Mouse (Mus musculus) C2C12 (cell line): ENCODE measurements around the gene Bmper. TPM values are rescaled to one million over a fixed set of nuclear protein-coding genes. Genes with fewer than 3 reads are reported as not detected.

Source experiments
- H3K27me3 ChIP-seq: one replicate; pipeline ENCODE4 v1.6.1; 2011; ENCODE audit not compliant: control insufficient read depth, insufficient read depth, insufficient read length
- H3K36me3 ChIP-seq: one replicate; pipeline ENCODE4 v1.6.1; 2011; ENCODE audit not compliant: control insufficient read depth, insufficient read depth
- H3K4me3 ChIP-seq: one replicate; pipeline ENCODE4 v1.5.1; 2011; ENCODE audit warnings: mild to moderate bottlenecking, control low read depth; ENCODE audit not compliant: poor library complexity, insufficient read depth, severe bottlenecking
- H3K79me2 ChIP-seq: one replicate; pipeline ENCODE4 v1.6.1; 2011; ENCODE audit not compliant: control insufficient read depth, insufficient read depth
- H3K79me3 ChIP-seq: one replicate; pipeline ENCODE4 v1.6.1; 2011; ENCODE audit warnings: low read depth, control low read depth
- H3ac ChIP-seq: one replicate; pipeline ENCODE3; 2011; ENCODE audit warnings: low read depth; ENCODE audit not compliant: control insufficient read depth, insufficient read length
- CEBPB ChIP-seq: IDR thresholded peaks from one replicate; pipeline ENCODE4 v1.6.1; 2011; ENCODE audit warnings: low read depth, mild to moderate bottlenecking, control low read depth, moderate library complexity
- CTCF ChIP-seq: IDR thresholded peaks from one replicate; pipeline ENCODE4 v1.5.1; 2011; ENCODE audit not compliant: control insufficient read depth, insufficient read depth, insufficient read length
- FOSL1 ChIP-seq: IDR thresholded peaks from one replicate; pipeline ENCODE4 v1.8.0; 2011; ENCODE audit warnings: mild to moderate bottlenecking, low read length; ENCODE audit not compliant: poor library complexity, insufficient read depth, severe bottlenecking
- MAX ChIP-seq: IDR thresholded peaks from one replicate; pipeline ENCODE4 v1.6.1; 2011; ENCODE audit warnings: mild to moderate bottlenecking, control low read depth
- MYOD1 ChIP-seq: IDR thresholded peaks from one replicate; pipeline ENCODE4 v1.6.1; 2011; ENCODE audit warnings: low read depth; ENCODE audit not compliant: control insufficient read depth, insufficient read length
- MYOG ChIP-seq: IDR thresholded peaks from one replicate; pipeline ENCODE4 v1.6.1; 2011; ENCODE audit not compliant: control insufficient read depth, insufficient read length; ENCODE audit errors: extremely low read depth
- USF1 ChIP-seq: IDR thresholded peaks from one replicate; pipeline ENCODE4 v1.6.1; 2011; ENCODE audit warnings: low read depth, mild to moderate bottlenecking, control low read depth, moderate library complexity
- polyA plus RNA-seq: library from polyadenylated mRNA; unstranded; fragments of >200 nt; fragmentation: generic; extraction: Trizol; gene quantifications from one replicate; pipeline ENCODE4 v1.2.1, GENCODE M21; 2012; ENCODE audit warnings: missing spikeins

Bmper gene
- polyA plus RNA-seq, 1 experiment, result 1.2 TPM

- Histone ChIP-seq H3K27me3 (no peaks in the 10 kb centered on the region), H3K36me3 (no peaks in the 10 kb centered on the region), H3ac (peak overlapping the region; percentile 94), H3K79me2 (no peaks in the 10 kb centered on the region), H3K4me3 (peak overlapping the region; percentile 48), H3K79me3 (no peaks in the 10 kb centered on the region)
- TF ChIP-seq USF1 (no peak), MAX (peak; percentile 21)
Observed at GRCm38 (mm10) chr9:23222492-23222840, 410 bp upstream of the Bmper start.

- Histone ChIP-seq H3K4me3 (peak overlapping the region; percentile 48), H3K79me2 (no peaks in the 10 kb centered on the region), H3K79me3 (no peaks in the 10 kb centered on the region), H3K27me3 (no peaks in the 10 kb centered on the region), H3K36me3 (no peaks in the 10 kb centered on the region), H3ac (peak overlapping the region; percentile 94)
- TF ChIP-seq FOSL1 (no peak), CEBPB (no peak), MYOD1 (no peak), MYOG (no peak), MAX (no peak), CTCF (no peak), USF1 (no peak)
Observed at GRCm38 (mm10) chr9:23223549-23224077, 737 bp downstream of the Bmper start.

- Histone ChIP-seq H3ac (no peak overlapping the region), H3K4me3 (no peak overlapping the region), H3K27me3 (no peaks in the 10 kb centered on the region), H3K79me3 (no peaks in the 10 kb centered on the region), H3K36me3 (no peaks in the 10 kb centered on the region), H3K79me2 (no peaks in the 10 kb centered on the region)
- no peak for TF ChIP-seq MYOD1
- no peak for TF ChIP-seq CTCF
Observed at GRCm38 (mm10) chr9:23233464-23234121, 10.7 kb downstream of the Bmper start.

- Histone ChIP-seq H3K4me3 (no peak overlapping the region), H3K79me2 (no peaks in the 10 kb centered on the region), H3K79me3 (no peaks in the 10 kb centered on the region), H3K27me3 (no peaks in the 10 kb centered on the region), H3K36me3 (no peaks in the 10 kb centered on the region), H3ac (no peak overlapping the region)
- no peak for TF ChIP-seq CEBPB
- no peak for TF ChIP-seq MYOD1
- TF ChIP-seq USF1, result no peak
- no peak for TF ChIP-seq CTCF
- TF ChIP-seq FOSL1, result no peak
- TF ChIP-seq MYOG, result no peak
- TF ChIP-seq MAX, result no peak
Observed at GRCm38 (mm10) chr9:23235368-23236002, 12.6 kb downstream of the Bmper start.

- H3ac ChIP-seq, result no peak overlapping the region
- TF ChIP-seq MYOG (no peak), CEBPB (no peak), MAX (no peak), FOSL1 (no peak), CTCF (no peak), MYOD1 (no peak), USF1 (no peak)
- H3K79me3 ChIP-seq, result no peaks in the 10 kb centered on the region
- no peaks in the 10 kb centered on the region for H3K36me3 ChIP-seq
- H3K27me3 ChIP-seq, result no peaks in the 10 kb centered on the region
- no peaks in the 10 kb centered on the region for H3K79me2 ChIP-seq
- H3K4me3 ChIP-seq, result no peak overlapping the region
Observed at GRCm38 (mm10) chr9:23236635-23237279, 13.9 kb downstream of the Bmper start.

GRCm38 (mm10) chr9:23239011-23239410 is 16.1 kb downstream of the Bmper start:
- no peaks in the 10 kb centered on the region for H3K79me2 ChIP-seq
- no peaks in the 10 kb centered on the region for H3K27me3 ChIP-seq
- TF ChIP-seq MAX (no peak), FOSL1 (no peak), CEBPB (no peak), USF1 (no peak), CTCF (no peak), MYOD1 (no peak), MYOG (no peak)
- no peaks in the 10 kb centered on the region for H3K79me3 ChIP-seq
- no peak overlapping the region for H3K4me3 ChIP-seq
- H3ac ChIP-seq, result no peak overlapping the region
- H3K36me3 ChIP-seq, result no peaks in the 10 kb centered on the region
